ENCODE assay signal across 21 mouse cellular contexts in the genomic region with DNA sequence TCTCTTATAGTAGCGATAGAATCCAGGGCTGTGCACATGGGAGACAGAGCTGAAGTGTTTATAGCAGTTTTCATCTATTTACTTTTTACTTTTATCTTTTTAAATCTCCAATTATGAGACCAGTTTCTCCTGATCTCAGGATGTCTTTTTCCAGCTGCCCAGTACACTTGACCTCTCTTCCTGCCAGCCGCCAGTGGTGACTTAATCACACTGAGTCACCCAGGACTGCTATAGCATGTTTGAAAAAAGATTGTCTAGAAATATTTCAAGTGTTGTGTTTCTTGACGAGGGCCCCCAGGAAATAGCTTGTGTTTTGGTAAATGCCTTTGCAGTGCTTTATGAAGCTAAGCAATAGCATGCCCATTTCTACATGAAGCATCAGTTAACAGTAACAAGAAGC. TPM values are rescaled to one million over a fixed set of nuclear protein-coding genes. Genes with fewer than 3 reads are reported as not detected.
DNase-seq lines count a peak whose midpoint lies in the region; ATAC-seq and TF ChIP-seq lines count a peak whose summit lies in the region.
"Had no signal": no experiment of that assay in that cellular context is flagged by ENCODE, and none has a peak within 500 bp of the region (broad histone marks: within the 10 kb centered on the region; RNA-seq: fewer than 3 reads in every experiment).

No protein-coding gene starts in this region.

- H3K27me3 ChIP-seq in myocyte (ENCODE audit: control insufficient read depth, insufficient read depth, insufficient read length), result no peaks in the 10 kb centered on the region
- H3K27me3 ChIP-seq: heart, embryonic 13.5 days; hindbrain, embryonic 13.5 days; limb, embryonic 12.5 days; neural tube, embryonic 15.5 days had no signal

- H3K79me2 ChIP-seq in myocyte (ENCODE audit: control insufficient read depth, insufficient read depth), result no peaks in the 10 kb centered on the region

- H3ac ChIP-seq in myocyte (ENCODE audit: control insufficient read depth, insufficient read length), result no peak overlapping the region

- DNase-seq in CD4-positive, CD25-positive, alpha-beta regulatory T cell, adult 2 months (ENCODE audit: low read depth, low spot score), result peak; percentile 14
- peak; percentile 72 for DNase-seq in 3T3-L1 (ENCODE audit: low read depth, low spot score)
- DNase-seq in adrenal gland, adult 8-10 months, result peak; percentile 44
- DNase-seq in layer of hippocampus, postnatal 36 days, result no peak
- DNase-seq in layer of hippocampus, postnatal 10 days (ENCODE audit: low spot score in 2 of 2), result no peak
- DNase-seq: cerebellum, adult 11 months; cerebellum, adult 9-11 months; gastrocnemius, postnatal 25 days; heart, adult 18-20 months; heart, postnatal 14 days; kidney, adult 11 months; liver, postnatal 0 days; lung, postnatal 10 days had no signal

- H3K36me3 ChIP-seq in myocyte (ENCODE audit: control insufficient read depth, insufficient read depth), result no peaks in the 10 kb centered on the region
- H3K36me3 ChIP-seq: heart, embryonic 13.5 days; hindbrain, embryonic 13.5 days; limb, embryonic 12.5 days; neural tube, embryonic 15.5 days had no signal

- no peak for TF ChIP-seq POLR2A in myocyte (IDR thresholded peaks at IDR 0.05; ENCODE audit: insufficient read length, low read depth)

- no peak overlapping the region for H3K4me3 ChIP-seq in myocyte
- H3K4me3 ChIP-seq: heart, embryonic 13.5 days; hindbrain, embryonic 13.5 days; limb, embryonic 12.5 days; neural tube, embryonic 15.5 days had no signal

- ATAC-seq in CD4-positive, CD25-positive, alpha-beta regulatory T cell, adult 4 months, result no peak
- ATAC-seq: liver, postnatal 0 days had no signal

- peak overlapping the region; percentile 61 for H3K4me2 ChIP-seq in myocyte (ENCODE audit: low read depth)
- H3K4me2 ChIP-seq: heart, embryonic 13.5 days; hindbrain, embryonic 13.5 days; limb, embryonic 12.5 days; liver, embryonic 11.5 days; midbrain, embryonic 11.5 days; neural tube, embryonic 15.5 days had no signal

TF ChIP-seq in myocyte, 11 proteins besides CTCF, POLR2A, EP300 and RAD21:
- TF ChIP-seq REST (IDR thresholded peaks at IDR 0.05; ENCODE audit: insufficient read depth, insufficient read length) (no peak), MYOG (IDR thresholded peaks at IDR 0.05; ENCODE audit: control insufficient read depth in 1 of 3, insufficient read depth in 1 of 3, insufficient read length in 2 of 3, low read depth in 2 of 3) (no peak), TCF3 (IDR thresholded peaks at IDR 0.05; ENCODE audit: insufficient read length, low read depth) (no peak), TCF12 (IDR thresholded peaks at IDR 0.05; ENCODE audit: insufficient read depth, poor library complexity, severe bottlenecking) (no peak), MAX (IDR thresholded peaks at IDR 0.05; ENCODE audit: low read depth) (no peak), CEBPB (IDR thresholded peaks at IDR 0.05; ENCODE audit: insufficient read depth, poor library complexity, severe bottlenecking) (no peak), POLR2AphosphoS2 (IDR thresholded peaks at IDR 0.05; ENCODE audit: insufficient read length, low read depth) (no peak), USF1 (IDR thresholded peaks at IDR 0.05; ENCODE audit: low read depth) (no peak), SRF (IDR thresholded peaks at IDR 0.05; ENCODE audit: control insufficient read depth, insufficient read length, low read depth) (no peak), E2F4 (IDR thresholded peaks at IDR 0.05; ENCODE audit: insufficient read depth) (no peak), MYOD1 (IDR thresholded peaks at IDR 0.05; ENCODE audit: control insufficient read depth in 1 of 3, insufficient read length in 2 of 3, low read depth in 2 of 3) (no peak)

RNA-seq across cellular contexts. Expression of gene Sesn3, which starts 10.2 kb away (rescaled TPM):
- polyA plus RNA-seq in CD4-positive, CD25-positive, alpha-beta regulatory T cell, adult 4 months (2017; shearing (Covaris generic)), result 10 to 100 TPM; 18.5 to 25.4 TPM
- 10 to 100 TPM; 90.4 to 92.4 (median 91.1) TPM for total RNA-seq in adrenal gland, adult 8-10 months (2022)
- 4.7 TPM for polyA plus RNA-seq in myocyte (2012; fragmentation: generic; extraction: Trizol)
- 10 to 100 TPM; 64.5 to 71.4 TPM for total RNA-seq in layer of hippocampus, postnatal 36 days (2021)
- 10 to 100 TPM; 58.2 to 61.1 TPM for total RNA-seq in layer of hippocampus, postnatal 10 days (2021)

Comparison
In these comparisons a context has a peak if more than half of its experiments do, and no peak if none do; other contexts are left out.
1. DNase-seq: peak in CD4-positive, CD25-positive, alpha-beta regulatory T cell, adult 2 months (single experiment), 3T3-L1 (single experiment) and adrenal gland, adult 8-10 months (single experiment); none in layer of hippocampus, postnatal 36 days (0 of 2) and layer of hippocampus, postnatal 10 days (0 of 2).